Mouse (Mus musculus) cerebellum, adult 2 months (tissue): ENCODE results near the gene Dusp9.

Experiments used
- CTCF ChIP-seq: fragments of 200-500 bp; IDR thresholded peaks from 2 replicates; pipeline ENCODE4 v1.5.1; 2011; ENCODE audit warnings: low read depth, mild to moderate bottlenecking, control low read depth, low read length, moderate library complexity, borderline replicate concordance; ENCODE audit not compliant: insufficient read depth
- POLR2A ChIP-seq: fragments of 200-500 bp; IDR thresholded peaks from 2 replicates; pipeline ENCODE4 v1.6.1; 2011; ENCODE audit warnings: low read length, control low read depth, borderline replicate concordance; ENCODE audit not compliant: insufficient read depth

DNA sequence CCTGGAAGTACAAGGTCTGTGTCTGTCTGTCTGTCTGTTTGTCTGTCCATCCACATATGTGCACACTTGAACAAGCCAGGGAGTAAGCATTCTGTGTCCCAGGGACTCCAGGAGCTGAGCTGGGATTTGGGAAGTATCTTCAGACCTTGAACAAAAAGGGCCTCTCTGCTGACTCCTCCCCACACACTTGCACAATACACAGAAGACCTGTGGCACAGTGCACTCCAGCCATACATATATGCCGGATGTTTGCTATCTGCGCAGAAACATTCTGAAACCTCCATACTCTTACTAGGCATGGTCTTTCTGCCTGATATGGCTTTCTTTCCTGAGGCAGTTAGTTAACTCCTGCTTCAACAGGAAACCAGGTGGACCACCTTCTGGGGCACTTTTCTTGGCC is 19.3 kb upstream of the Dusp9 start:
- no peak for TF ChIP-seq POLR2A
- TF ChIP-seq CTCF, result no peak
